Mouse (Mus musculus) heart, adult 2 months (tissue): ENCODE measurements around the gene Cerkl.

Experiments used
- CTCF ChIP-seq: fragments of 200-600 bp; IDR thresholded peaks from 2 replicates; pipeline ENCODE4 v1.8.1; 2022; ENCODE audit warnings: antibody characterized with exemption, mild to moderate bottlenecking, moderate library complexity
- EP300 ChIP-seq: fragments of 200-500 bp; IDR thresholded peaks from 2 replicates; pipeline ENCODE4 v1.6.1; 2011; ENCODE audit warnings: low read depth, low read length, control low read depth; ENCODE audit not compliant: insufficient read depth
- POLR2A ChIP-seq: fragments of 200-500 bp; IDR thresholded peaks from 2 replicates; pipeline ENCODE4 v1.6.1; 2011; ENCODE audit warnings: mild to moderate bottlenecking, low read depth, low read length, control low read depth; ENCODE audit not compliant: insufficient read depth

- no peak for TF ChIP-seq POLR2A
- TF ChIP-seq CTCF = no peak
- no peak for TF ChIP-seq EP300
Measured at GRCm38 (mm10) chr2:79429108-79429507, 27.5 kb downstream of the Cerkl start.
